Mouse (Mus musculus): ENCODE measurements around the gene Chd4. TPM values are rescaled to one million over a fixed set of nuclear protein-coding genes. Genes with fewer than 3 reads are reported as not detected.
A peak's percentile ranks its signal among the peaks of the same experiment; 100 is the strongest.
"Not testable (repeated sequence)": the region's sequence is repeated elsewhere in the genome, so short reads cannot be mapped to it uniquely, and the experiment has no call there.

The Chd4 gene
- polyA plus RNA-seq, 1 experiment from 2014 or later: 70.1 TPM

- Histone ChIP-seq H3K27ac (replicated peaks; ENCODE audit: low read depth, low read length) (no peak overlapping the region), H3K4me3 (ENCODE audit: low read depth, low read length) (no peak overlapping the region), H3K4me1 (ENCODE audit: control insufficient read depth, insufficient read depth, low read length) (no peaks in the 10 kb centered on the region), H3K36me3 (ENCODE audit: control insufficient read depth, insufficient read depth, low read length) (peaks cover 58% of the 10 kb centered on the region), H3K27me3 (replicated peaks; ENCODE audit: control insufficient read depth, insufficient read depth, low read length) (no peaks in the 10 kb centered on the region), H3K9ac (ENCODE audit: low read depth, low read length) (no peak overlapping the region), H3K4me2 (ENCODE audit: low read depth, low read length) (no peak overlapping the region), H3K9me3 (ENCODE audit: control insufficient read depth, low read length) (no peaks in the 10 kb centered on the region)
- DNase-seq (ENCODE audit: low spot score): no peak
- ATAC-seq (ENCODE audit: low read depth): no peak
- WGBS: 90% methylated on average over 3 of the region's 3 CpGs
Observed at GRCm38 (mm10) chr6:125156491-125156890, 60.7 kb downstream of the Chd4 start.

- Histone ChIP-seq H3K27me3 (replicated peaks; ENCODE audit: control insufficient read depth, insufficient read depth, low read length) (no peaks in the 10 kb centered on the region), H3K9ac (ENCODE audit: low read depth, low read length) (0 out of 2 replicates have a peak overlapping the region, but pooled peaks have one; percentile 5), H3K4me2 (ENCODE audit: low read depth, low read length) (no peak overlapping the region), H3K9me3 (ENCODE audit: control insufficient read depth, low read length) (no peaks in the 10 kb centered on the region), H3K4me3 (ENCODE audit: low read depth, low read length) (no peak overlapping the region), H3K27ac (replicated peaks; ENCODE audit: low read depth, low read length) (peak overlapping the region; percentile 68), H3K36me3 (ENCODE audit: control insufficient read depth, insufficient read depth, low read length) (peaks cover 61% of the 10 kb centered on the region), H3K4me1 (ENCODE audit: control insufficient read depth, insufficient read depth, low read length) (no peaks in the 10 kb centered on the region)
- DNase-seq (ENCODE audit: low spot score) (peak; percentile 86), ATAC-seq (ENCODE audit: low read depth) (peak; percentile 69)
- 52% methylated on average over 7 of the region's 7 CpGs for WGBS
Observed at GRCm38 (mm10) chr6:125156903-125157614, 61.3 kb downstream of the Chd4 start.

GRCm38 (mm10) chr6:125158944-125159492, 63.2 kb downstream of the Chd4 start:
- Histone ChIP-seq H3K27me3 (replicated peaks; ENCODE audit: control insufficient read depth, insufficient read depth, low read length) (no peaks in the 10 kb centered on the region), H3K4me1 (ENCODE audit: control insufficient read depth, insufficient read depth, low read length) (peaks cover 3% of the 10 kb centered on the region; the same call in 1 of the 2 replicates), H3K4me3 (ENCODE audit: low read depth, low read length) (no peak overlapping the region), H3K4me2 (ENCODE audit: low read depth, low read length) (no peak overlapping the region), H3K9ac (ENCODE audit: low read depth, low read length) (no peak overlapping the region), H3K27ac (replicated peaks; ENCODE audit: low read depth, low read length) (no peak overlapping the region), H3K36me3 (ENCODE audit: control insufficient read depth, insufficient read depth, low read length) (peaks cover 61% of the 10 kb centered on the region), H3K9me3 (ENCODE audit: control insufficient read depth, low read length) (no peaks in the 10 kb centered on the region)
- ATAC-seq (ENCODE audit: low read depth) (no peak), DNase-seq (ENCODE audit: low spot score) (no peak)
- WGBS: 83% methylated on average over 15 of the region's 15 CpGs

GRCm38 (mm10) chr6:125159773-125160557, 64.2 kb downstream of the Chd4 start:
- WGBS: 77% methylated on average over 7 of the region's 7 CpGs
- Histone ChIP-seq H3K9me3 (ENCODE audit: control insufficient read depth, low read length) (no peaks in the 10 kb centered on the region), H3K27me3 (replicated peaks; ENCODE audit: control insufficient read depth, insufficient read depth, low read length) (no peaks in the 10 kb centered on the region), H3K4me3 (ENCODE audit: low read depth, low read length) (no peak overlapping the region), H3K36me3 (ENCODE audit: control insufficient read depth, insufficient read depth, low read length) (peaks cover 66% of the 10 kb centered on the region), H3K27ac (replicated peaks; ENCODE audit: low read depth, low read length) (peak overlapping the region; percentile 33; the same call in 1 of the 2 replicates), H3K4me2 (ENCODE audit: low read depth, low read length) (no peak overlapping the region), H3K4me1 (ENCODE audit: control insufficient read depth, insufficient read depth, low read length) (peaks cover 7% of the 10 kb centered on the region; the same call in 1 of the 2 replicates), H3K9ac (ENCODE audit: low read depth, low read length) (no peak overlapping the region)
- DNase-seq (ENCODE audit: low spot score) (no peak), ATAC-seq (ENCODE audit: low read depth) (no peak)

GRCm38 (mm10) chr6:125160558-125160853, 64.7 kb downstream of the Chd4 start:
- no peak for DNase-seq (ENCODE audit: low spot score)
- Histone ChIP-seq H3K36me3 (ENCODE audit: control insufficient read depth, insufficient read depth, low read length) (peaks cover 61% of the 10 kb centered on the region), H3K9me3 (ENCODE audit: control insufficient read depth, low read length) (no peaks in the 10 kb centered on the region), H3K4me2 (ENCODE audit: low read depth, low read length) (no peak overlapping the region), H3K4me3 (ENCODE audit: low read depth, low read length) (no peak overlapping the region), H3K27me3 (replicated peaks; ENCODE audit: control insufficient read depth, insufficient read depth, low read length) (no peaks in the 10 kb centered on the region), H3K9ac (ENCODE audit: low read depth, low read length) (no peak overlapping the region), H3K4me1 (ENCODE audit: control insufficient read depth, insufficient read depth, low read length) (peaks cover 7% of the 10 kb centered on the region; the same call in 1 of the 2 replicates), H3K27ac (replicated peaks; ENCODE audit: low read depth, low read length) (peak overlapping the region; percentile 33; the same call in 1 of the 2 replicates)
- 57% methylated on average over 10 of the region's 10 CpGs for WGBS
- ATAC-seq (ENCODE audit: low read depth): no peak

GRCm38 (mm10) chr6:125160854-125161760, 65.3 kb downstream of the Chd4 start:
- H3K36me3 ChIP-seq (ENCODE audit: control insufficient read depth, insufficient read depth, low read length): peaks cover 57% of the 10 kb centered on the region
- H3K9me3 ChIP-seq (ENCODE audit: control insufficient read depth, low read length): no peaks in the 10 kb centered on the region
- ATAC-seq (ENCODE audit: low read depth): no peak
- H3K9ac ChIP-seq (ENCODE audit: low read depth, low read length): peak overlapping the region; percentile 25; the same call in 1 of the 2 replicates
- peaks cover 7% of the 10 kb centered on the region for H3K4me1 ChIP-seq (ENCODE audit: control insufficient read depth, insufficient read depth, low read length)
- 14% methylated on average over 22 of the region's 22 CpGs for WGBS
- H3K4me2 ChIP-seq (ENCODE audit: low read depth, low read length): no peak overlapping the region
- H3K27me3 ChIP-seq (replicated peaks; ENCODE audit: control insufficient read depth, insufficient read depth, low read length): no peaks in the 10 kb centered on the region
- peak overlapping the region; percentile 67; the same call in 1 of the 2 replicates for H3K27ac ChIP-seq (replicated peaks; ENCODE audit: low read depth, low read length)
- DNase-seq (ENCODE audit: low spot score): peak; percentile 83
- no peak overlapping the region for H3K4me3 ChIP-seq (ENCODE audit: low read depth, low read length)

GRCm38 (mm10) chr6:125161971-125162370, 66.2 kb downstream of the Chd4 start:
- peaks cover 14% of the 10 kb centered on the region for H3K4me1 ChIP-seq (ENCODE audit: control insufficient read depth, insufficient read depth, low read length)
- DNase-seq (ENCODE audit: low spot score): peak; percentile 77
- not testable (repeated sequence) for H3K4me3 ChIP-seq (ENCODE audit: low read depth, low read length); H3K9ac ChIP-seq (ENCODE audit: low read depth, low read length); H3K4me2 ChIP-seq (ENCODE audit: low read depth, low read length); H3K27ac ChIP-seq (replicated peaks; ENCODE audit: low read depth, low read length); H3K27me3 ChIP-seq (replicated peaks; ENCODE audit: control insufficient read depth, insufficient read depth, low read length); H3K9me3 ChIP-seq (ENCODE audit: control insufficient read depth, low read length); ATAC-seq (ENCODE audit: low read depth)
- H3K36me3 ChIP-seq (ENCODE audit: control insufficient read depth, insufficient read depth, low read length): peaks cover 57% of the 10 kb centered on the region
- 50% methylated on average over 1 of the region's 5 CpGs for WGBS
